Mouse (Mus musculus): ENCODE data around the gene Kank3. TPM values are rescaled to one million over a fixed set of nuclear protein-coding genes. Genes with fewer than 3 reads are reported as not detected.

Kank3 gene
- polyA plus RNA-seq, 1 experiment from 2014 or later = 70.4 TPM

GRCm38 (mm10) chr17:33775287-33775686, 35.0 kb upstream of the Kank3 start:
- Histone ChIP-seq H3K27ac (no peak overlapping the region), H3K4me1 (replicated peaks; ENCODE audit: insufficient read depth, low read length) (peaks cover 17% of the 10 kb centered on the region; the same call in 1 of the 2 replicates), H3K9me3 (replicated peaks; ENCODE audit: low read length) (no peaks in the 10 kb centered on the region), H3K4me2 (ENCODE audit: low read length) (no peak overlapping the region), H3K36me3 (ENCODE audit: insufficient read depth, low read length) (peaks cover 7% of the 10 kb centered on the region), H3K9ac (ENCODE audit: low read depth, low read length) (no peak overlapping the region), H3K27me3 (ENCODE audit: insufficient read depth, low read length) (no peaks in the 10 kb centered on the region), H3K4me3 (replicated peaks; ENCODE audit: low read depth, low read length) (no peak overlapping the region)
- DNase-seq (ENCODE audit: low spot score) (no peak), ATAC-seq (replicated peaks; ENCODE audit: low FRiP score, low read depth) (no peak)
- TF ChIP-seq CTCF (IDR thresholded peaks at IDR 0.05; ENCODE audit: low read depth) = no peak
- 98% methylated on average over 4 of the region's 4 CpGs for WGBS

- ATAC-seq (replicated peaks; ENCODE audit: low FRiP score, low read depth) = peak; percentile 88
- peak; percentile 92 for DNase-seq (ENCODE audit: low spot score)
- no peaks in the 10 kb centered on the region for H3K9me3 ChIP-seq (replicated peaks; ENCODE audit: low read length)
- 0 out of 2 replicates have a peak overlapping the region, but pooled peaks have one; percentile 28 for H3K9ac ChIP-seq (ENCODE audit: low read depth, low read length)
- no peak overlapping the region; the same call in 1 of the 2 replicates for H3K4me3 ChIP-seq (replicated peaks; ENCODE audit: low read depth, low read length)
- no peak for TF ChIP-seq CTCF (IDR thresholded peaks at IDR 0.05; ENCODE audit: low read depth)
- peak overlapping the region; percentile 82 for H3K27ac ChIP-seq
- peaks cover 42% of the 10 kb centered on the region for H3K4me1 ChIP-seq (replicated peaks; ENCODE audit: insufficient read depth, low read length)
- no peaks in the 10 kb centered on the region for H3K27me3 ChIP-seq (ENCODE audit: insufficient read depth, low read length)
- peak overlapping the region; percentile 81 for H3K4me2 ChIP-seq (ENCODE audit: low read length)
- peaks cover 7% of the 10 kb centered on the region for H3K36me3 ChIP-seq (ENCODE audit: insufficient read depth, low read length)
- 37% methylated on average over 9 of the region's 9 CpGs for WGBS
Observed at GRCm38 (mm10) chr17:33779271-33779966, 30.9 kb upstream of the Kank3 start.

DNA sequence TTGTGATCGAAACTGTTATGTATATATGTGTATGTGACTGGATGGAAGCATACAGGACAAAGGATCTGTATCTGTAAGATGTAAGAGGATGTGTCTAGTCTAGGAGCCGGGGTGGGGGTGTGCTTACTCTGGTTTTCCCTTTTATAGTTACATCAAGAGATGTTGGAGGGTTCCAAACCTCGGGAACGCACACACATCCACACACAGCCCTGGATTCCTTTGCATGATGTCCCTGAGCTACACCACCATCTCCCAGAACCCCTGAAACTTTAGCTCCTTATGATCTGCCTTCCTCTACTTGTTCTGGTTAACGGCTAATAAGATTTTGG, 30.4 kb upstream of the Kank3 start:
- no peak overlapping the region for H3K9ac ChIP-seq (ENCODE audit: low read depth, low read length)
- H3K27me3 ChIP-seq (ENCODE audit: insufficient read depth, low read length) = no peaks in the 10 kb centered on the region
- DNase-seq (ENCODE audit: low spot score) (no peak), ATAC-seq (replicated peaks; ENCODE audit: low FRiP score, low read depth) (no peak)
- peaks cover 7% of the 10 kb centered on the region for H3K36me3 ChIP-seq (ENCODE audit: insufficient read depth, low read length)
- H3K9me3 ChIP-seq (replicated peaks; ENCODE audit: low read length) = no peaks in the 10 kb centered on the region
- 73% methylated on average over 5 of the region's 5 CpGs for WGBS
- H3K4me1 ChIP-seq (replicated peaks; ENCODE audit: insufficient read depth, low read length) = peaks cover 42% of the 10 kb centered on the region
- no peak for TF ChIP-seq CTCF (IDR thresholded peaks at IDR 0.05; ENCODE audit: low read depth)
- peak overlapping the region; percentile 39; the same call in 1 of the 2 replicates for H3K4me3 ChIP-seq (replicated peaks; ENCODE audit: low read depth, low read length)
- H3K27ac ChIP-seq = peak overlapping the region; percentile 82; the same call in 1 of the 2 replicates
- peak overlapping the region; percentile 81 for H3K4me2 ChIP-seq (ENCODE audit: low read length)

DNA sequence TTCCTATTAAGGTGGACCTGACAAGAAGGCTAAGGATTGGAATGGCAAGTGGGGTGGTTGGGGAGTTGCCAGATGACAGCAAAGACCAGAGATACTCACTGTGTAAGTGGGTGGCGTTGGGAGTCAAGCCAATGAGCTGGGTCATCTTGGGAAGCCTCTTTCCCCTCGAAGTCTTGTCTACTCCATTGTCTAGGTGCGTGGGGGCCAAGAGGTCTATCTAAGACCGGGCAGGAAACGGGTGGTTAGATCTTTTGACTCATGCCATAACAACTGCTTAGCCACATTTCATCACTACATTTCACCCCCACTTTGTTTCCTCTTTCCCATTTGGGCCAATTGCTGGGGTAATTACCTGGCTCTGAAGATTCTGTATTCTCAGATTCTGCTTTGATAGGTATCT, 29.9 kb upstream of the Kank3 start:
- no peak for DNase-seq (ENCODE audit: low spot score)
- Histone ChIP-seq H3K4me1 (replicated peaks; ENCODE audit: insufficient read depth, low read length) (peaks cover 42% of the 10 kb centered on the region), H3K27me3 (ENCODE audit: insufficient read depth, low read length) (no peaks in the 10 kb centered on the region), H3K4me2 (ENCODE audit: low read length) (peak overlapping the region; percentile 81), H3K9me3 (replicated peaks; ENCODE audit: low read length) (no peaks in the 10 kb centered on the region), H3K36me3 (ENCODE audit: insufficient read depth, low read length) (peaks cover 3% of the 10 kb centered on the region; the same call in 1 of the 2 replicates), H3K27ac (peak overlapping the region; percentile 82; the same call in 1 of the 2 replicates), H3K9ac (ENCODE audit: low read depth, low read length) (peak overlapping the region; percentile 65), H3K4me3 (replicated peaks; ENCODE audit: low read depth, low read length) (peak overlapping the region; percentile 39)
- 80% methylated on average over 5 of the region's 5 CpGs for WGBS
- ATAC-seq (replicated peaks; ENCODE audit: low FRiP score, low read depth) = no peak
- TF ChIP-seq CTCF (IDR thresholded peaks at IDR 0.05; ENCODE audit: low read depth) = no peak

- DNase-seq (ENCODE audit: low spot score) = peak; percentile 74
- H3K9ac ChIP-seq (ENCODE audit: low read depth, low read length) = peak within 1 kb of the TSS; percentile 65
- ATAC-seq (replicated peaks; ENCODE audit: low FRiP score, low read depth) = peak; percentile 73
- H3K27ac ChIP-seq = peak within 1 kb of the TSS; percentile 82
- WGBS = 1% methylated on average over 50 of the region's 50 CpGs
- H3K4me2 ChIP-seq (ENCODE audit: low read length) = peak within 1 kb of the TSS; percentile 81
- H3K36me3 ChIP-seq (ENCODE audit: insufficient read depth, low read length) = peaks cover 3% of the 10 kb centered on the region; the same call in 1 of the 2 replicates
- TF ChIP-seq CTCF (IDR thresholded peaks at IDR 0.05; ENCODE audit: low read depth) = no peak
- no peaks in the 10 kb centered on the region for H3K27me3 ChIP-seq (ENCODE audit: insufficient read depth, low read length)
- H3K4me1 ChIP-seq (replicated peaks; ENCODE audit: insufficient read depth, low read length) = peaks cover 42% of the 10 kb centered on the region
- H3K9me3 ChIP-seq (replicated peaks; ENCODE audit: low read length) = no peaks in the 10 kb centered on the region
- H3K4me3 ChIP-seq (replicated peaks; ENCODE audit: low read depth, low read length) = peak within 1 kb of the TSS; percentile 39
Observed at GRCm38 (mm10) chr17:33781124-33781977, 29.0 kb upstream of the Kank3 start, which contains the start of gene Angptl4. Angptl4 (minus strand) TSS chr17:33781830.

DNA sequence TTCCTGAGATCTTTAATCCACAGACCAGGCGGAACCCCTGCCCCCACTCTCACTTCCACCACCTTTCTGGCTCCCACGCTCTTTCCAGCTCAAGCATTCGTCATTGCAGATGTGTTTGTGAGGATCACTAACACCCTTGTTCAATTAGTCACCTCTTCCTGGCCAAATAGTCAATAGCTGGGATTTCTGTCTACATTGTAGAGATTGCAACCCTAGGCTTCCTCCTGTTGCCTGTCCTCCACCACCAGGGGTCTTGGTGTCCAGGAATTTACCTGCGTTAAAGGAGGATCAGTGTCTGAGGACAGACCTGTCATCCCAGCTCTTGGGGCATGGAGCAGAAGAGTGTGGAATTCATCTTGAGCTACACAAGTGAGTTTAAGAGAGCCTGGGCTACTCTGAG, 28.3 kb upstream of the Kank3 start:
- Histone ChIP-seq H3K9me3 (replicated peaks; ENCODE audit: low read length) (no peaks in the 10 kb centered on the region), H3K4me1 (replicated peaks; ENCODE audit: insufficient read depth, low read length) (peaks cover 42% of the 10 kb centered on the region), H3K27me3 (ENCODE audit: insufficient read depth, low read length) (no peaks in the 10 kb centered on the region), H3K4me3 (replicated peaks; ENCODE audit: low read depth, low read length) (peak overlapping the region; percentile 39; the same call in 1 of the 2 replicates), H3K9ac (ENCODE audit: low read depth, low read length) (peak overlapping the region; percentile 65), H3K36me3 (ENCODE audit: insufficient read depth, low read length) (peaks cover 1% of the 10 kb centered on the region; the same call in 1 of the 2 replicates), H3K27ac (peak overlapping the region; percentile 82; the same call in 1 of the 2 replicates), H3K4me2 (ENCODE audit: low read length) (peak overlapping the region; percentile 81)
- no peak for DNase-seq (ENCODE audit: low spot score)
- ATAC-seq (replicated peaks; ENCODE audit: low FRiP score, low read depth) = no peak
- 36% methylated on average over 4 of the region's 4 CpGs for WGBS
- TF ChIP-seq CTCF (IDR thresholded peaks at IDR 0.05; ENCODE audit: low read depth) = peak; percentile 37; the same call in 1 of the 2 replicates

Data from kidney, postnatal 0 days (tissue).